Mouse (Mus musculus): Measurements from ENCODE around the gene Zmynd8. TPM values are rescaled to one million over a fixed set of nuclear protein-coding genes. Genes with fewer than 3 reads are reported as not detected.

The Zmynd8 gene
- total and polyA plus RNA-seq, 2 experiments from 2014 or later = 35.3 to 48.1 TPM

DNA sequence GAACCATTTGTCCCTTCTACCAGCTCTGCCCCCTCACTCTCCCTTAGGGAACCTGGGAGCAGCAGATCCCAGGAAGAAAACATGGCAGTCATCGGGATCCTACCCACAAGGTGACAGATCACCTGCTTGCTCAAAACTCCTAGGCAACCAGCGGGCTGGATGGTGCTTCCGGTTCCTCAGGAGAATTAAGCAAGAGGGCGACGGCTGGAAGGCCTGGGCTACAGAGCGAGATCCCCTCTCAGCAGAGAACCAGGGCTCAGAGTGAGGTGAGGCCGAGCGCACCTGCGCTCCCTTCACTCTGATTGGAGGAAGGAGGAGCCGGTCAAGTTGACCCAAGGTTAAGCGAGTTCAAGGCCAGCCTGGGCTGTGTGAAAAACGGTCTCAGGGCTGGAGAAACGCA, 2.6 kb downstream of the Zmynd8 start:
- Histone ChIP-seq H3K4me1 (ENCODE audit: control insufficient read depth, insufficient read depth) (no peaks in the 10 kb centered on the region), H3K36me3 (replicated peaks; ENCODE audit: control insufficient read depth, insufficient read depth, low read length) (no peaks in the 10 kb centered on the region), H3K4me2 (ENCODE audit: low read depth, low read length) (no peak overlapping the region), H3K4me3 (ENCODE audit: low read depth, low read length) (no peak overlapping the region), H3K9me3 (replicated peaks; ENCODE audit: control insufficient read depth, low read length) (no peaks in the 10 kb centered on the region), H3K27ac (ENCODE audit: low read depth) (no peak overlapping the region), H3K27me3 (ENCODE audit: control insufficient read depth, insufficient read depth, low read length) (no peaks in the 10 kb centered on the region), H3K9ac (replicated peaks; ENCODE audit: low read depth, low read length) (no peak overlapping the region)
- no peak for TF ChIP-seq EP300 (IDR thresholded peaks at IDR 0.05; ENCODE audit: low read depth)
- no peak for TF ChIP-seq CTCF (IDR thresholded peaks at IDR 0.05; ENCODE audit: low read depth)
- 86% methylated on average over 13 of the region's 13 CpGs for WGBS
- ATAC-seq (ENCODE audit: insufficient read depth, low read depth) (no peak), DNase-seq (ENCODE audit: low spot score) (no peak)

DNA sequence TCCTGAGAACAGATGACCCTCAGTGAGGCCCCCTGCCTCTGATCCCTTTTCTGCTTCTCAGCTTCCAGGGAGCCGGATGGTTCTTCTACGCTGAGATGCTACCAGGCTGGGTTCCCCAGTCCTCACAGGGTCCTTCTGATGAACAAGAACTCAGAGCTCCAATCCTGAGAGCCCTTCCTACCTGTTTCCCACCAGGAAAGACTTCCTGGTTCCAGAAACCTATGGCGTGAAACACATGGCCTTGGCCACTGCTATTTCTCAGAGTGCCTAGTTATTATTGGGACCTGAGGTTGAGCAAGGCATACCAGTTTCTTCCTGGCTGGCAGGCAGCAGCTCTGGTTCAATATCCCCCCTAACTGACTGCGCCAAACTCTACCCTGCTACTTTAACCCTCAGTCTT, 3.1 kb downstream of the Zmynd8 start:
- no peak overlapping the region for H3K27ac ChIP-seq (ENCODE audit: low read depth)
- H3K9me3 ChIP-seq (replicated peaks; ENCODE audit: control insufficient read depth, low read length) = no peaks in the 10 kb centered on the region
- H3K27me3 ChIP-seq (ENCODE audit: control insufficient read depth, insufficient read depth, low read length) = no peaks in the 10 kb centered on the region
- TF ChIP-seq EP300 (IDR thresholded peaks at IDR 0.05; ENCODE audit: low read depth) (no peak), CTCF (IDR thresholded peaks at IDR 0.05; ENCODE audit: low read depth) (no peak)
- no peak overlapping the region for H3K4me3 ChIP-seq (ENCODE audit: low read depth, low read length)
- DNase-seq (ENCODE audit: low spot score) = no peak
- H3K9ac ChIP-seq (replicated peaks; ENCODE audit: low read depth, low read length) = no peak overlapping the region
- no peak for ATAC-seq (ENCODE audit: insufficient read depth, low read depth)
- H3K4me1 ChIP-seq (ENCODE audit: control insufficient read depth, insufficient read depth) = no peaks in the 10 kb centered on the region
- H3K4me2 ChIP-seq (ENCODE audit: low read depth, low read length) = no peak overlapping the region
- no peaks in the 10 kb centered on the region for H3K36me3 ChIP-seq (replicated peaks; ENCODE audit: control insufficient read depth, insufficient read depth, low read length)
- WGBS = 82% methylated on average over 4 of the region's 4 CpGs

- Histone ChIP-seq H3K9ac (replicated peaks; ENCODE audit: low read depth, low read length) (no peak overlapping the region), H3K9me3 (replicated peaks; ENCODE audit: control insufficient read depth, low read length) (no peaks in the 10 kb centered on the region), H3K36me3 (replicated peaks; ENCODE audit: control insufficient read depth, insufficient read depth, low read length) (no peaks in the 10 kb centered on the region), H3K4me2 (ENCODE audit: low read depth, low read length) (no peak overlapping the region), H3K27ac (ENCODE audit: low read depth) (no peak overlapping the region), H3K4me3 (ENCODE audit: low read depth, low read length) (no peak overlapping the region), H3K4me1 (ENCODE audit: control insufficient read depth, insufficient read depth) (no peaks in the 10 kb centered on the region), H3K27me3 (ENCODE audit: control insufficient read depth, insufficient read depth, low read length) (no peaks in the 10 kb centered on the region)
- no peak for TF ChIP-seq EP300 (IDR thresholded peaks at IDR 0.05; ENCODE audit: low read depth)
- TF ChIP-seq CTCF (IDR thresholded peaks at IDR 0.05; ENCODE audit: low read depth) = no peak
- 38% methylated on average over 3 of the region's 4 CpGs for WGBS
- ATAC-seq (ENCODE audit: insufficient read depth, low read depth) (no peak), DNase-seq (ENCODE audit: low spot score) (no peak)
These were observed 4.3 kb downstream of the Zmynd8 start for GRCm38 (mm10) chr2:165894533-165894932.

GRCm38 (mm10) chr2:165893232-165893631, 5.6 kb downstream of the Zmynd8 start:
- WGBS = 91% methylated on average over 3 of the region's 3 CpGs
- no peaks in the 10 kb centered on the region for H3K27me3 ChIP-seq (ENCODE audit: control insufficient read depth, insufficient read depth, low read length)
- peaks cover 10% of the 10 kb centered on the region for H3K4me1 ChIP-seq (ENCODE audit: control insufficient read depth, insufficient read depth)
- H3K9ac ChIP-seq (replicated peaks; ENCODE audit: low read depth, low read length) = no peak overlapping the region
- H3K27ac ChIP-seq (ENCODE audit: low read depth) = no peak overlapping the region
- H3K9me3 ChIP-seq (replicated peaks; ENCODE audit: control insufficient read depth, low read length) = no peaks in the 10 kb centered on the region
- TF ChIP-seq CTCF (IDR thresholded peaks at IDR 0.05; ENCODE audit: low read depth) = no peak
- no peak for TF ChIP-seq EP300 (IDR thresholded peaks at IDR 0.05; ENCODE audit: low read depth)
- no peak overlapping the region for H3K4me2 ChIP-seq (ENCODE audit: low read depth, low read length)
- DNase-seq (ENCODE audit: low spot score) = no peak
- no peak overlapping the region for H3K4me3 ChIP-seq (ENCODE audit: low read depth, low read length)
- H3K36me3 ChIP-seq (replicated peaks; ENCODE audit: control insufficient read depth, insufficient read depth, low read length) = no peaks in the 10 kb centered on the region
- ATAC-seq (ENCODE audit: insufficient read depth, low read depth) = no peak

GRCm38 (mm10) chr2:165892626-165893025, 6.2 kb downstream of the Zmynd8 start:
- no peak for TF ChIP-seq CTCF (IDR thresholded peaks at IDR 0.05; ENCODE audit: low read depth)
- no peak for TF ChIP-seq EP300 (IDR thresholded peaks at IDR 0.05; ENCODE audit: low read depth)
- H3K4me3 ChIP-seq (ENCODE audit: low read depth, low read length) = no peak overlapping the region
- DNase-seq (ENCODE audit: low spot score) (no peak), ATAC-seq (ENCODE audit: insufficient read depth, low read depth) (no peak)
- H3K4me1 ChIP-seq (ENCODE audit: control insufficient read depth, insufficient read depth) = peaks cover 15% of the 10 kb centered on the region
- WGBS = 77% methylated on average over 5 of the region's 5 CpGs
- H3K9me3 ChIP-seq (replicated peaks; ENCODE audit: control insufficient read depth, low read length) = no peaks in the 10 kb centered on the region
- H3K9ac ChIP-seq (replicated peaks; ENCODE audit: low read depth, low read length) = no peak overlapping the region
- H3K4me2 ChIP-seq (ENCODE audit: low read depth, low read length) = no peak overlapping the region
- H3K36me3 ChIP-seq (replicated peaks; ENCODE audit: control insufficient read depth, insufficient read depth, low read length) = no peaks in the 10 kb centered on the region
- no peaks in the 10 kb centered on the region for H3K27me3 ChIP-seq (ENCODE audit: control insufficient read depth, insufficient read depth, low read length)
- no peak overlapping the region for H3K27ac ChIP-seq (ENCODE audit: low read depth)

DNA sequence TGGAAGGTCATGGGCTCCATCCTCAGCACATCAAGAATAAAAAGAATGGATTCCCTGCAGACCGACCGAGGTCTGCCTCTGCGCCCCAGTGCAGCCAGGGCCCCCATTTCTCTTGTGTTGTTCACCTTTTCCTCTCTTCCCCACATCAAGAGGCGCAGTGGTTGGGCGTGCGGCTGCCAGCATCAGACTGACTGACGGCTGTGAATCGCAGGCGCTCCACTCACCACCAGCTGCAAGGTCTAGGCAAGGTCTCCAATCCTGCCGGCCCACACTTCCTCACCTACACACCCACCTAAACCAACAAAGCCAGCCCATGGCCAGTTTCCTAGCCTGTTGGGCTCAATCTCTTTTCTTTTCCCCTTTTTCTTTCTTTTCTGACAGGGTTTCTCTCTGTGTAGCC, 8.4 kb downstream of the Zmynd8 start:
- H3K27me3 ChIP-seq (ENCODE audit: control insufficient read depth, insufficient read depth, low read length) = no peaks in the 10 kb centered on the region
- no peaks in the 10 kb centered on the region for H3K9me3 ChIP-seq (replicated peaks; ENCODE audit: control insufficient read depth, low read length)
- DNase-seq (ENCODE audit: low spot score) (no peak), ATAC-seq (ENCODE audit: insufficient read depth, low read depth) (no peak)
- no peak overlapping the region for H3K27ac ChIP-seq (ENCODE audit: low read depth)
- H3K4me3 ChIP-seq (ENCODE audit: low read depth, low read length) = no peak overlapping the region
- H3K36me3 ChIP-seq (replicated peaks; ENCODE audit: control insufficient read depth, insufficient read depth, low read length) = no peaks in the 10 kb centered on the region
- H3K9ac ChIP-seq (replicated peaks; ENCODE audit: low read depth, low read length) = no peak overlapping the region
- 77% methylated on average over 10 of the region's 10 CpGs for WGBS
- peaks cover 37% of the 10 kb centered on the region for H3K4me1 ChIP-seq (ENCODE audit: control insufficient read depth, insufficient read depth)
- TF ChIP-seq CTCF (IDR thresholded peaks at IDR 0.05; ENCODE audit: low read depth) (no peak), EP300 (IDR thresholded peaks at IDR 0.05; ENCODE audit: low read depth) (no peak)
- no peak overlapping the region for H3K4me2 ChIP-seq (ENCODE audit: low read depth, low read length)

Data from heart, postnatal 0 days (tissue).